Mouse (Mus musculus): Measurements from ENCODE around the gene Irak4. TPM values are rescaled to one million over a fixed set of nuclear protein-coding genes. Genes with fewer than 3 reads are reported as not detected.

Irak4 gene
- polyA plus RNA-seq (2015; fragmentation: Nextera tagmentation; extraction: Ambion mirVana): 4.1 and 5.8 TPM in 2 replicates

- H3K4me1 ChIP-seq (replicated peaks): peaks cover 7% of the 10 kb centered on the region
- under 1% methylated on average over 44 of the region's 45 CpGs for WGBS
- peak within 1 kb of the TSS; percentile 90 for H3K4me2 ChIP-seq
- H3K36me3 ChIP-seq: no peaks in the 10 kb centered on the region
- no peaks in the 10 kb centered on the region for H3K9me3 ChIP-seq (replicated peaks)
- peak within 1 kb of the TSS; percentile 73 for H3K9ac ChIP-seq
- H3K27ac ChIP-seq: peak within 1 kb of the TSS; percentile 75
- ATAC-seq (replicated peaks; ENCODE audit: insufficient number of reproducible peaks, insufficient read depth, low FRiP score, low read depth): peak; percentile 97
- H3K27me3 ChIP-seq: no peaks in the 10 kb centered on the region
- peak within 1 kb of the TSS; percentile 94 for H3K4me3 ChIP-seq
Measured at GRCm38 (mm10) chr15:94543409-94544051, at the start of gene Irak4, which contains the start of gene Pus7l. TSS of gene Irak4 (plus strand) at chr15:94543643. TSS of gene Pus7l (minus strand) at chr15:94543547.

GRCm38 (mm10) chr15:94494445-94494844 lies 49.0 kb upstream of the Irak4 start:
- Histone ChIP-seq H3K27ac (no peak overlapping the region), H3K36me3 (no peaks in the 10 kb centered on the region), H3K9ac (no peak overlapping the region), H3K27me3 (no peaks in the 10 kb centered on the region), H3K4me3 (no peak overlapping the region), H3K4me1 (replicated peaks) (no peaks in the 10 kb centered on the region), H3K4me2 (no peak overlapping the region), H3K9me3 (replicated peaks) (no peaks in the 10 kb centered on the region)
- WGBS: 95% methylated on average over 1 of the region's 1 CpGs
- ATAC-seq (replicated peaks; ENCODE audit: insufficient number of reproducible peaks, insufficient read depth, low FRiP score, low read depth): no peak

DNA sequence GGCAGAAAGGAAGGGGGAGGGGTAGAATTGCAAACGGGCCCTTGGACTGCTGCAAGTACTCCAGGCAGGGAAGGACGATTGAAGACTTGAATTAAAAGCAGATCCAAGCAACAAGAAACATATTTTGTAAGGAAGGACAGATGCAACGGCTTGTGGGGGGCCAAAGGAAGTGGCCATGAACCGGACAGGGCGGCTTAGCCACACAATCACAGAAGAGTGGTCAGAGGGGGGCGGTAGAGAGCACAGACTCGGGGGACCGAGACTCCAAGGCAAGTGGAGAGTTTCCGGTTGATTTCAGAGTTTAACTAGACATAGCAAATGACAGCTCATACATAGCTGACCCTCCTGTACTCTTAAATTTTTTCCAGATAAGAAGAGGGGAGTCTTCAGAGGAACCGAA lies 47.5 kb upstream of the Irak4 start:
- WGBS: 69% methylated on average over 10 of the region's 10 CpGs
- no peaks in the 10 kb centered on the region for H3K36me3 ChIP-seq
- no peak overlapping the region for H3K9ac ChIP-seq
- H3K9me3 ChIP-seq (replicated peaks): no peaks in the 10 kb centered on the region
- no peaks in the 10 kb centered on the region for H3K27me3 ChIP-seq
- no peaks in the 10 kb centered on the region for H3K4me1 ChIP-seq (replicated peaks)
- ATAC-seq (replicated peaks; ENCODE audit: insufficient number of reproducible peaks, insufficient read depth, low FRiP score, low read depth): no peak
- no peak overlapping the region for H3K4me2 ChIP-seq
- H3K27ac ChIP-seq: no peak overlapping the region
- no peak overlapping the region for H3K4me3 ChIP-seq

- Histone ChIP-seq H3K36me3 (no peaks in the 10 kb centered on the region), H3K9ac (no peak overlapping the region), H3K27me3 (no peaks in the 10 kb centered on the region), H3K4me1 (replicated peaks) (no peaks in the 10 kb centered on the region), H3K4me3 (no peak overlapping the region), H3K4me2 (no peak overlapping the region), H3K9me3 (replicated peaks) (no peaks in the 10 kb centered on the region; the same call in 1 of the 2 replicates), H3K27ac (no peak overlapping the region)
- 50% methylated on average over 1 of the region's 1 CpGs for WGBS
- ATAC-seq (replicated peaks; ENCODE audit: insufficient number of reproducible peaks, insufficient read depth, low FRiP score, low read depth): no peak
Measured at GRCm38 (mm10) chr15:94499260-94499659, 44.2 kb upstream of the Irak4 start.

GRCm38 (mm10) chr15:94503451-94504215 lies 39.8 kb upstream of the Irak4 start:
- Histone ChIP-seq H3K4me1 (replicated peaks) (no peaks in the 10 kb centered on the region), H3K27ac (no peak overlapping the region), H3K4me2 (no peak overlapping the region), H3K36me3 (no peaks in the 10 kb centered on the region), H3K27me3 (no peaks in the 10 kb centered on the region), H3K4me3 (no peak overlapping the region), H3K9me3 (replicated peaks) (no peaks in the 10 kb centered on the region; the same call in 1 of the 2 replicates), H3K9ac (no peak overlapping the region)
- ATAC-seq (replicated peaks; ENCODE audit: insufficient number of reproducible peaks, insufficient read depth, low FRiP score, low read depth): no peak
- 70% methylated on average over 12 of the region's 12 CpGs for WGBS

GRCm38 (mm10) chr15:94517913-94518491 lies 25.4 kb upstream of the Irak4 start:
- Histone ChIP-seq H3K4me2 (0 out of 2 replicates have a peak overlapping the region, but pooled peaks have one; percentile 8), H3K9ac (no peak overlapping the region), H3K27me3 (no peaks in the 10 kb centered on the region), H3K36me3 (no peaks in the 10 kb centered on the region), H3K4me1 (replicated peaks) (no peaks in the 10 kb centered on the region), H3K27ac (no peak overlapping the region), H3K4me3 (no peak overlapping the region), H3K9me3 (replicated peaks) (no peaks in the 10 kb centered on the region)
- no peak for ATAC-seq (replicated peaks; ENCODE audit: insufficient number of reproducible peaks, insufficient read depth, low FRiP score, low read depth)
- WGBS: 66% methylated on average over 16 of the region's 16 CpGs

DNA sequence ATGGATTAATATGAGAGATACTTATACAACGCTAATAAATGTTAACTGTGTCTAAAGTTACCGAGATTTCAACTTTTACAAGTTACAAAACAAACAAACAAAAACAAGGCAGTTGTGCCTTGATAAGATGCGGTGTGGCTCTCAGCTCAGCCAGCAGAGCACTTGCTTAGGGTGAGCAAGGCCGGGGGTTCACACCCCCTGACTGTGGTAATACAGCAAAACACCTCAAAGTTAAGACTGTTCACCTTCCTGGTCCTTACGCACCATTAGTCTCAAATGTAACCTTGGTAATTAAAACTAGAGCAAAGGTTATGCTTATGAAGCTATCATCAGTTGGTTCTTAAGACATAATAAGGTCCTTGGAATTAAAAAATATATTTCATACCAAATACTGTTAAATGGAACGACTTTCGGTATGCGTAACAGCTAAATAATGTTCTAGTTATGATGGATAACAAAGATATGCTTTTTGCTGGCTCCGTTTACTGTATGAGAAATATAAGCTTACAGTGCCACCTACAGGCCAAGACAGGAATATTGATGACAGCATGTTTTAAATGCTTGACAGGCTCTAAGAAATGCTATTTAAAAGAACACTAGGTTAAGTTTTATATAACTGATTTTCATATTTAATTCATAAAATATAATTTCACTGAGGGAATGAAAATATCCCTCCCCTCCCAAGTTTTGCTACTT lies 23.1 kb upstream of the Irak4 start:
- Histone ChIP-seq H3K9me3 (replicated peaks) (no peaks in the 10 kb centered on the region), H3K36me3 (no peaks in the 10 kb centered on the region), H3K4me2 (no peak overlapping the region), H3K4me3 (no peak overlapping the region), H3K27me3 (no peaks in the 10 kb centered on the region), H3K9ac (no peak overlapping the region), H3K27ac (no peak overlapping the region), H3K4me1 (replicated peaks) (no peaks in the 10 kb centered on the region)
- 33% methylated on average over 9 of the region's 9 CpGs for WGBS
- no peak for ATAC-seq (replicated peaks; ENCODE audit: insufficient number of reproducible peaks, insufficient read depth, low FRiP score, low read depth)

- H3K36me3 ChIP-seq: no peaks in the 10 kb centered on the region
- H3K4me2 ChIP-seq: no peak overlapping the region
- no peak overlapping the region for H3K4me3 ChIP-seq
- H3K9me3 ChIP-seq (replicated peaks): no peaks in the 10 kb centered on the region
- 66% methylated on average over 5 of the region's 5 CpGs for WGBS
- no peaks in the 10 kb centered on the region for H3K27me3 ChIP-seq
- H3K9ac ChIP-seq: no peak overlapping the region
- no peak for ATAC-seq (replicated peaks; ENCODE audit: insufficient number of reproducible peaks, insufficient read depth, low FRiP score, low read depth)
- H3K27ac ChIP-seq: no peak overlapping the region
- H3K4me1 ChIP-seq (replicated peaks): no peaks in the 10 kb centered on the region
Measured at GRCm38 (mm10) chr15:94520959-94521358, 22.5 kb upstream of the Irak4 start.

- Histone ChIP-seq H3K36me3 (0 out of 2 replicates have a peak, but pooled peaks cover 3% of the 10 kb centered on the region), H3K27ac (no peak overlapping the region), H3K9ac (no peak overlapping the region), H3K4me1 (replicated peaks) (no peaks in the 10 kb centered on the region), H3K27me3 (no peaks in the 10 kb centered on the region), H3K4me2 (no peak overlapping the region), H3K4me3 (no peak overlapping the region), H3K9me3 (replicated peaks) (no peaks in the 10 kb centered on the region)
- ATAC-seq (replicated peaks; ENCODE audit: insufficient number of reproducible peaks, insufficient read depth, low FRiP score, low read depth): no peak
- 80% methylated on average over 28 of the region's 28 CpGs for WGBS
Measured at GRCm38 (mm10) chr15:94523251-94523650, 20.2 kb upstream of the Irak4 start.

DNA sequence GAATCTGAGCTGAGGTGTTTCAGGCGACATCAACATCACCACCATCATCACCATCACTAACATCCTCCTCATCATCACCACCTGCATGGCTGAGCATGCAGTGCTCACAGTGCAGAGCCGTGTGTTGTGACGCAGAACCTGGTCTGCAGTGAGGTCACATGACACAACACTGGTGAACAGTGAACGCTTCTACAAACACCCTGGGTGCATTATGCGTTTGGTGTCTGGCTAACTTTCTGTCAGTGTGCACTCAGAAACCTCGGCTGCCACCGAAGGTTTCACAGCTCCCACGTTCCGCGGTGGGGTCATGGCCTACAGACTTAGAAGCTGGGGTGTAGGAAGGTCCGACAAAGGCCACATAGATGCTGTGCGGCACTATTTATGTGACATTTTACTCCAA lies 18.5 kb upstream of the Irak4 start:
- H3K4me1 ChIP-seq (replicated peaks): no peaks in the 10 kb centered on the region
- H3K4me3 ChIP-seq: no peak overlapping the region
- no peak for ATAC-seq (replicated peaks; ENCODE audit: insufficient number of reproducible peaks, insufficient read depth, low FRiP score, low read depth)
- H3K9me3 ChIP-seq (replicated peaks): no peaks in the 10 kb centered on the region
- H3K27me3 ChIP-seq: no peaks in the 10 kb centered on the region
- H3K4me2 ChIP-seq: no peak overlapping the region
- H3K27ac ChIP-seq: no peak overlapping the region
- 0 out of 2 replicates have a peak, but pooled peaks cover 3% of the 10 kb centered on the region for H3K36me3 ChIP-seq
- WGBS: 81% methylated on average over 12 of the region's 12 CpGs
- no peak overlapping the region for H3K9ac ChIP-seq

DNA sequence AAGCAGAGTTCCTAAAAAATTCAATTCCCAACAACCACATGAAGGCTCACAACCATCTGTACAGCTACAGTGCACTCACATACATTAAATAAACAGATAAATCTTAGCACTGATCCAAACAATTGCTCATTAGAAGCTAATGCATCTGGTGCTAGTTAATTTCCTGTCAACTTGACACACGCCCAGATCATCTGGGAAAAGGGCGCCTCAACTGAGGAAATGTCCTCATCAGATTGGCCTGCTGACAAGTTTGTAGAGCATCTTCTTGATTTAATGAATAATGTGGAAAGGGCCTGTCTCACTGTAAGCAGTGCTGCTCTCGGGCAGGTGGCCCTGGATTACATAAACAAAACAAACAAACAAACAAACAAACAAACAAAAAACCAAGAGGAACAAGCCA lies 12.9 kb upstream of the Irak4 start:
- Histone ChIP-seq H3K36me3 (peaks cover 3% of the 10 kb centered on the region; the same call in 1 of the 2 replicates), H3K4me2 (no peak overlapping the region), H3K9me3 (replicated peaks) (no peaks in the 10 kb centered on the region), H3K27ac (no peak overlapping the region), H3K4me1 (replicated peaks) (no peaks in the 10 kb centered on the region), H3K27me3 (no peaks in the 10 kb centered on the region), H3K9ac (no peak overlapping the region), H3K4me3 (no peak overlapping the region)
- 76% methylated on average over 3 of the region's 3 CpGs for WGBS
- ATAC-seq (replicated peaks; ENCODE audit: insufficient number of reproducible peaks, insufficient read depth, low FRiP score, low read depth): no peak
